Mouse (Mus musculus) effector memory CD4-positive, alpha-beta T cell, adult 7 months (primary cell): ENCODE results near the gene Prdm9. TPM values are rescaled to one million over a fixed set of nuclear protein-coding genes. Genes with fewer than 3 reads are reported as not detected.

ENCODE experiments used
- polyA plus RNA-seq: library from polyadenylated mRNA; unstranded; fragments of 100-300 nt; shearing (Covaris generic); gene quantifications from one replicate; pipeline ENCODE4 v1.2.1, GENCODE M21; 2017

Prdm9 gene
- polyA plus RNA-seq = 5.4 TPM

DNA sequence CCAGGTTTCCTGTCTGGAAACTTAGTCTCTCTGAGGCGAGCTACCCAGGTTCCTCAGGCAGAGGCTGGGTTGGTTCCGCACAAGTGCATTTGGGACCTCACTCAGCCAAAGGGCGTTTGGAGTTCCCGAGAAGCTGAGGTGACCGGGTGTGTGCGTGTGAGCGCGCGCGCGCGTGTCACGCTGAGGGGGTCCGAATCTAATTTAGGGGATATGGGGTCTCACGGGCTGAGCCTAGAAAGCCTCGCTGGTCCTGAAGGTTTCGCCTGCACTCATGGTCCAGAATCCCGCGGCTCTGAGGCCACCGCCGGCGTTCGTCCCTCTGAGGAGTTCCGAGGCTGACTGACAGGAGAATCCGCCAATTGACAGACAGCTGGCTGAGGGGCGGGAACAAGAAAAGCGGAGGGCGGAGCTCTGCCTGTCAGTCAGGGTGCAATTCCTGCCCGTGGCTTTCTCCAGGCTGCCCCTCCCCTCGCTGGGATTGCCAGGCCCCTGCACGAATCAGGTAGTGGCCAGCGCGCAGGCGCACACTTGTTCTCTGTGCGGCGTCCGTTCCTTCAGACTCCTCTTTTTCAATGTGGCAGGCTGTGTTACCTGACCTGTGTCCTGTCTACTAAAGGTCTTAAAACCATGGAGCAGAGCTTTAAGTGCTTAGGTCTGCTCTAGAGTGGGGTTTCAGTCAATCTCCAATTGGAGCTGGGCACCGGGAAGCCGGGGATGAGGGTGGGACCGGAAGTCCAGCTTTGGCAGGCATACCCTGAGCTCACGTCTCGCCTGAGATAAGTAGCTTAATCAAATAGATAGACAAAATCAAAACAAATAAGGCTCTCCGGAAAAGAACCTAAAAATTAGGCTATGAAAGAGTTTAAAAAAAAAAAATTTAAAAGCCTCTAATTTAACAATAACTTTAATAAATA lies at the start of gene Prdm9:
Gene Prdm9, minus strand, starts transcription at position 341 of the 914 bp plus-strand sequence.

DNA sequence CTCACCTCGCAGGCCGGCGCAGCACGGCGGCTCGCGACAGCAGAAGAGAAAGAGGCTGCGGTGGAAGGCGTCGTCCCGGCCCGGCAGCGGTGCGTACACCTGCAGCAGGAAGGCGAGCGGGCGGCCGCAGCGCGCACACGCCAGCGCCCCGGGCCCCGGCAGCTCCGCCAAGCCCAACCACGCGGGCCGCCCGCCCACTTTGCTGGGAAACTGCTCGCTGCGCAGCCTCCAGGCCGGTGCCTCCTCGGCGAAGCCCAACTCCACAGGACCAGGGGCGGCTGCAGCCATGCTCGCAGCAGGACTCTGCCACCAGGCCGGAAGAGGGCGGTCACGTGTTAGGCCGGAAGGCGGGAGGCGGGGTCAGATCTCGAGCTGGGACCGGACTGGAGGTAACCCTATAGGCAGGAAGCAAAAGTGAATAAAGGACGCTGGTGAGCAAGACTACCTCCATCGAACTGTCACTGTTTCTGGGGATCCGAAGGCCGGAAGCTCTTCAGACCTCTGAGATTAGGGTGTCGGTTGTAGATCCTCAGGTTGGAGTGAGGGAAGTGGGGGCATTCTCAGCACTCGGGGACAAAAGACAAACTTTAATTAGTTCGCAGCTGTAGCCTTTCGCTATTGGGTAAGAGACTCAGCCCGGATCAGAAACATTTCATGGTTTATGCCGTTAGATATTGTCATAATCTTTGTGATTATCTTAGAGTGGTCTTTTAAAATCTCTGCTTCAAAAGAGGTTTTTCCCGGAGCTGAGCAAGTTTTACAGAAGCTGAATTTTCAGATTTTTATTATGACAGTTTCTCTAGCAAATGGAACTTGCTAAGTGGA lies 37.0 kb downstream of the Prdm9 start, which contains the start of gene Pdcd2:
Gene Pdcd2, minus strand, starts transcription at position 316 of the 825 bp plus-strand sequence.

GRCm38 (mm10) chr17:15499656-15500394 lies 64.3 kb downstream of the Prdm9 start, which contains the start of the genes Psmb1 and Tbp:
TSS of gene Psmb1 (minus strand) at chr17:15499751.
TSS of gene Tbp (plus strand) at chr17:15499888.

Other genes with a start within 250 kb of the Prdm9 start
- gene Dll1, start 187.5 kb downstream of the Prdm9 start, polyA plus RNA-seq = 0.17 TPM
- gene Fam120b, start 168.2 kb downstream of the Prdm9 start, polyA plus RNA-seq = 39.5 TPM
- 215 TPM for gene Psmb1, start 64.6 kb downstream of the Prdm9 start, polyA plus RNA-seq
- 32.8 TPM for gene Tbp, start 64.5 kb downstream of the Prdm9 start, polyA plus RNA-seq
- 64.0 TPM for gene Pdcd2, start 37.1 kb downstream of the Prdm9 start, polyA plus RNA-seq
- gene Chd1, start 140.6 kb upstream of the Prdm9 start, polyA plus RNA-seq = 144 TPM